Mouse (Mus musculus): Measurements from ENCODE around the gene Gm1110.
"Not testable (repeated sequence)": the region's sequence is repeated elsewhere in the genome, so short reads cannot be mapped to it uniquely, and the experiment has no call there.

The Gm1110 gene

DNA sequence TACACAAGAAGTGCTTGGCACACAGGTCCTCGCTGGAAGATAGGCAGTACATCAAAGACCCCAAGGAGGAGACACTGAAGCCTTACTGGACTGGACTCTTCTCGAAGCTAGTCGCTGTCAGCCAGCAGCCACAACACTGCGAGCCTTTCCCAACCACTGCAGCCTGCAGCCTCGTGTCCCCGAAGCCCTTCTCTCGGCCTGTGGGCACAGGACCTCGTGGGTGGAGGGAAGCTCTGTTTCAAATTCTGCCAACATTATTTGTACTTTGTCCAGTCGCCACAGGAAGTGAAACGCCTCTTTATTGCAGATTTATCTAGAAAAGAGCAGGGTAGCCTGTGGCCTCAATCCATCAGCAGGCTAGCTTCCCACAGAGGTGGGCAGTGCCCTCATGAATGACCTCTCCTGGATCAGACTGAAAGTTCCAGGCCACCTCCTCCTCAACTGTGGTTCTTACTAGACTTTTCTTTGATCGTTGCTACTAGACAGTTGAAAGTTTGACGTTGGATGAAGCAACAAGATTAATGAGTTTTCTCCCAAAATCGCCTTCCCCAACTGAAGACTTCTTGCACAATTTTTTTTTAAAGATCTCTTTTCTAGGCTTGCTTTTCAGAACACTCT, at the start of gene Gm1110:
Gm1110 (minus strand) TSS at position 203 of the 618 bp plus-strand sequence.
- no peak for DNase-seq (ENCODE audit: low spot score in 2 of 2)

DNA sequence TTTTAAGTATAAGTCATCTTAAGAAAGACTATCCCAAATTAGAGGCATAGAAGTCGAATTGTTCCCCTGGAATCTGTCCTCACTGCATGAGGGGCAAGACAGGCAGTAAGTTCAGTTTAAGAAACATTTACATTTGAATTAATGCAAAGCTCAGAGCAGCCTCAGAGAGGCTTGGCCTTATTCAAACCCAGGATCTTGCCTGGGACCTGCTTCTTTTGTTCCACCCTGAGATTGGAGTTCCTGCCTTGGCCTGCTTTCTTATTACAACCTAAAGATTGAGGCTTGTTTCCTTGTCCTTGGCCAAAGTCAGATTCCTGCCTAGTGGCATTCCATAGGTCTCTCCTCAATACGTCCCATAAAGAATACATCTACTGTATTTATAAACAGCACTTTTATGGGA, 24.9 kb upstream of the Gm1110 start:
- DNase-seq (ENCODE audit: low spot score in 2 of 2), result no peak

DNA sequence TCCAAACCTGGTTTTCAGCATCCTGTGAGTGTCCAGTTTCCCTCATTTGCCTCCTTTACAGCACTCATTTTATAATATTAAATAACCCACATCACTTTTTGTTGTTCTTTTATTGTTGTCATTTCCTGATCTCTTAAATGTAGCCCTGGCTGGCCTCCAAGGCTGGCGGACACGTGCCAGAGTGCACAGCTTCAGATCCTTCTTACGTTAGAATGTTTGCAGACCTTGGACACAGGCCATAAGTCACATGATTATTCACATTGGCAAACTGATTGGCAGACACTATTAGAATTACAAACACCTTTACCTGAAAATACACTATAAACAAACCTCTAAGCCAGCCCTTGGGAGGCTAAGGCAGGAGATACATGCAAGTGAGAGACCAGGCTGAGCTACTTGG, 1.2 kb upstream of the Gm1110 start:
- DNase-seq (ENCODE audit: low spot score in 2 of 2), result no peak

DNA sequence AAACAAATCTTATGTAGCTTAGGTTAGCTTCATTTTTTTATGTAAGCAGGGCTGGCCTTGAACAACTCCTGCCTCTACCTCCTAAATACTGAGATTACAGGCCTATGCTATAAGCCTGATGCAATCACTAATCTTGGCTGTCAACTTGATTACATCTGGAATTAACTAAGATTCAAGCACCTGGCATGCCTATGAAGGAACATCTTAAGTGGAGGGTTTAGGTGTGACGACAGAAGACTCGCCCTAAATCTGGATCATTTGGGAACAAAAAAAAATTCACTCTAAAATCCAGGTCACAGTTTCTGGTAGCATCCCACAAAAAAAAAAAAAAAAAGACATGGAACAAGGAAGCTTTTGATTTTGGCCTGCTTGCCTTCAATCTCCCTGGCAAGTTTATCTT, 3.1 kb downstream of the Gm1110 start:
- no peak for DNase-seq (ENCODE audit: low spot score in 2 of 2)

DNA sequence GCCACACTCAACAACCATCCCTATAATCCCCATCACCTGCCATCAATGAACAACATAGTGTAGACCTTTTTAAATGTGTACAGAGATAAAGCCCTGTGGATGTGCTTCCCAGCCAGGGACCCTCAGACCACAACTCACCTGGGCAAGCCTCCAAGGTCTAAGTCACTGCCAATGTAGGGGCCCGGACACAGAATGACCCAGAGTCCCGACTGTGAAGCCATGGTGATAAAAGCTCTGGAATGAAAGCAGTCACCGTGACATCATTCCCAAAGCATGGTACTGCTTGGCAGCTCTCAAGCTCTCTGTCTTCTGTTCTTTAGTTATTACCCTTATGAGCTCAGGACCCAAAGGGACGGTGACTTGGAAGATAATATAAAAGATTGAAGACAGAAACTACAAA, 9.8 kb downstream of the Gm1110 start:
- no peak for DNase-seq (ENCODE audit: low spot score in 2 of 2)

DNA sequence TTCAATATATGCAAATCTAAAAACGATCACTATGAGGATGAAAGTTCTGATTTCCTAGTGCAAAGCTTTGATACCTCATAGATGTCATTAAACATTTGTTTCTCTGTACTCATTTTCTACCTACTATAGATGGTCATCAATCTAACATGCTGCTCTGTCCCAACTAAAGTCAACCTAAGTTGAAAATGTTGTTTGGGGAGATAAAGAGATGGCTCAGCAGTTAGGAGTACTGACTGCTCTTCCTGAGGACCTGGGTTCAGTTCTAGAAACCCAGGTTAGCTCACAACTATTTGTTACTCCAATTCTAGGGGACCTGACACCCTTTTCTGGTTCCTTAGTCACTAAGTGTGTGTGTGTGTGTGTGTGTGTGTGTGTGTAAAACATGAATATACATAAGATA, 11.7 kb downstream of the Gm1110 start:
- no peak for DNase-seq (ENCODE audit: low spot score in 2 of 2)

DNA sequence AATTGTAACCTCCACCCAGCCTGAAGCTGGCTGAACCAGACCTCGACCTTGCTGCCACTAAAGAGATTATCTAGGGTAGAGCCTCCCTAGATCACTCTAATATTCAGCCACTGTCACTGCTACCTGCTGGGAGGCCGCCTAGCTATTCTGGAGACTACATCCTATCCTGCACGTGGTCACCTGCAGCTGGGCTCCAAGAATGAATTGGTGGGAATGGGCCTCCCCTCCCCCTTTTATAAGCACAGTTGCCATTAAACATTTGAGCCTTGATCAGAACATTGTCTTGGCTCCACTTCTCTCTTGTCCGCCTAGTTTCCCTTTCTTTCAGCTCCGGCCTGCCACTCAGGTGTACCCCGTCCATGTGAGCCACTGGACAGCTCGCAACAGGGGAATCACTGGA, 53.1 kb downstream of the Gm1110 start:
- DNase-seq (ENCODE audit: low spot score in 2 of 2), result not testable (repeated sequence)

DNA sequence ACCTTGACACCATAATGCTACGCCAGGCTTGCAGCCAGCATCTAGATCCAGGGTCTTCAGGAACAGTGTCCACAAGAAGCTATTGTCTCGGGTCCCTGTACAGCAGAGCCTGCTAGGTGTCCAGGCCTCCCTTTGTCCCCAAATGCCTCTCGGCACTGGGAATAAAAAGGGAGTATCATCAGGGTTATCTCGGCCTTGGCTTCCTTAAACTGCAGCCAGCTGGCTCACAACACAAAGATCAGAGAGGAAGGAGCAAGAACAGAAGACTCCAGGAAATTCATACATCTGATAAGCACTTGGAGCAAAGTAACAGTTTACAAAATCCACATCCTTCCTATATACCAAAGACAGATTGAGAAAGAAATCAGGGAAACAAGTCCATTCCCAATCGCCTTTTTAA, 62.2 kb downstream of the Gm1110 start, which contains the start of gene Glb1l3:
Glb1l3 (minus strand) TSS at position 140 of the 400 bp plus-strand sequence.
- no peak for DNase-seq (ENCODE audit: low spot score in 2 of 2)

DNA sequence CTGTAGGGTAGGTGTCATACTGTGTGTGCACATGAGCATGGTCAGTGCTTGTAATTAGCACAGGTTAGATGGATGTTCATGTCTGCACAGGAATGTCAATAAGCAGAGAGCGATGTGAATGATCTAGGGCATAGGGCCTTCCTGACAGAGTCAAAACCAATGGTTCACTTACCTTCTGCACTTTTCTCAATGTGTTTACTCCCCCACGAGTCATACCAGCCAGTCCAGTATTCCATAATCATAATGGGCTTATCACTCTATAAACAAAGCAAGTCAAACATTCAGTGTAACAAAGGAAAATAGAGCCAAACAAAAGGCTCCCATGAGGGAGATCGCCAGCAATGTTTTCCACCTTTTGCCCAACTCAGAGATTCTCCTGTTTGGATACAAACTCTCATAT, 91.8 kb downstream of the Gm1110 start:
- no peak for DNase-seq (ENCODE audit: low spot score in 2 of 2)
